Comparison of ENCODE assay signal across 41 mouse cellular contexts in genomic region chr7:47252770-47253169, GRCm38 (mm10). TPM values are rescaled to one million over a fixed set of nuclear protein-coding genes. Genes with fewer than 3 reads are reported as not detected.
"Had no signal": no experiment of that assay in that cellular context is flagged by ENCODE, and none has a peak within 500 bp of the region (broad histone marks: within the 10 kb centered on the region; RNA-seq: fewer than 3 reads in every experiment).

Mrgpra9 (minus strand) TSS chr7:47252848.

- H3K9ac ChIP-seq: heart, embryonic 13.5 days; heart, embryonic 15.5 days; hindbrain, embryonic 12.5 days; hindbrain, embryonic 14.5 days; intestine, embryonic 15.5 days; limb, embryonic 12.5 days; liver, embryonic 13.5 days; liver, embryonic 15.5 days had no signal

- ATAC-seq: hindbrain, embryonic 16.5 days; inflammation-experienced regulatory T-cells, adult 6 months; intestine, embryonic 15.5 days; intestine, postnatal 0 days had no signal

- H3K9me3 ChIP-seq: heart, embryonic 13.5 days; heart, embryonic 15.5 days; hindbrain, embryonic 10.5 days; hindbrain, embryonic 12.5 days; intestine, embryonic 15.5 days; limb, embryonic 10.5 days; liver, embryonic 13.5 days; liver, embryonic 15.5 days had no signal

- DNase-seq: gastrocnemius, postnatal 14 days; gastrocnemius, postnatal 36 days; heart, adult 2 months; heart, postnatal 14 days; heart, postnatal 36 days; kidney, adult 18-20 months; kidney, adult 8-10 months; kidney, postnatal 10 days; kidney, postnatal 25 days; kidney, postnatal 4 days; layer of hippocampus, adult 9-11 months; layer of hippocampus, postnatal 36 days; liver; liver, embryonic 13.5 days had no signal

- H3K27ac ChIP-seq: heart, adult 2 months; heart, embryonic 13.5 days; heart, embryonic 15.5 days; hindbrain, embryonic 10.5 days; hindbrain, embryonic 12.5 days; hindbrain, embryonic 14.5 days; intestine, embryonic 15.5 days; left cerebral cortex, adult 2 months; limb, embryonic 10.5 days; limb, embryonic 12.5 days; liver, embryonic 13.5 days; liver, embryonic 15.5 days had no signal

- H3K4me3 ChIP-seq: heart, adult 2 months; heart, embryonic 13.5 days; heart, embryonic 15.5 days; hindbrain, embryonic 10.5 days; hindbrain, embryonic 12.5 days; intestine, embryonic 15.5 days; left cerebral cortex, adult 2 months; limb, embryonic 10.5 days; limb, embryonic 12.5 days; liver, embryonic 13.5 days; liver, embryonic 15.5 days had no signal

- H3K36me3 ChIP-seq: heart, embryonic 13.5 days; heart, embryonic 15.5 days; hindbrain, embryonic 10.5 days; hindbrain, embryonic 12.5 days; intestine, embryonic 15.5 days; limb, embryonic 10.5 days; limb, embryonic 12.5 days; liver, embryonic 13.5 days; liver, embryonic 15.5 days had no signal

- H3K4me1 ChIP-seq: heart, embryonic 13.5 days; heart, embryonic 15.5 days; hindbrain, embryonic 10.5 days; hindbrain, embryonic 12.5 days; intestine, embryonic 15.5 days; limb, embryonic 10.5 days; limb, embryonic 12.5 days; liver, embryonic 13.5 days; liver, embryonic 15.5 days had no signal

- H3K27me3 ChIP-seq: heart, embryonic 13.5 days; heart, embryonic 15.5 days; hindbrain, embryonic 12.5 days; intestine, embryonic 15.5 days; limb, embryonic 12.5 days; liver, embryonic 13.5 days; liver, embryonic 15.5 days had no signal

RNA-seq across cellular contexts. Expression of gene Mrgpra9, which starts in this region (rescaled TPM):
- total RNA-seq: gastrocnemius, adult 18-20 months; gastrocnemius, adult 8-10 months; gastrocnemius, postnatal 14 days; gastrocnemius, postnatal 36 days; heart, adult 2 months; heart, postnatal 14 days; heart, postnatal 36 days; layer of hippocampus, adult 18-20 months; layer of hippocampus, adult 8-10 months; layer of hippocampus, postnatal 14 days; layer of hippocampus, postnatal 36 days; left cerebral cortex, adult 2 months; left cerebral cortex, postnatal 14 days; left cerebral cortex, postnatal 36 days had no signal
- polyA plus RNA-seq: gonadal fat pad, adult 2 months; heart, adult 2 months; heart, embryonic 11.5 days; heart, embryonic 13.5 days; heart, embryonic 15.5 days; heart, postnatal 0 days; hindbrain, embryonic 10.5 days; hindbrain, embryonic 12.5 days; hindbrain, embryonic 14.5 days; hindbrain, embryonic 16.5 days; inflammation-experienced regulatory T-cells, adult 6 months; intestine, embryonic 15.5 days; intestine, postnatal 0 days; kidney, embryonic 14.5 days; kidney, embryonic 16.5 days; limb, embryonic 10.5 days; limb, embryonic 12.5 days; limb, embryonic 14.5 days; liver, embryonic 11.5 days; liver, embryonic 13.5 days; liver, embryonic 15.5 days had no signal
